In genomic region chr5:8422932-8423928, GRCm38 (mm10) we compare ENCODE assay signal across 8 mouse cellular contexts. TPM values are rescaled to one million over a fixed set of nuclear protein-coding genes. Genes with fewer than 3 reads are reported as not detected.
DNase-seq lines count a peak whose midpoint lies in the region; ATAC-seq and TF ChIP-seq lines count a peak whose summit lies in the region.

No protein-coding gene starts in this region.

- H3K36me3 ChIP-seq in spleen, adult 2 months (ENCODE audit: control insufficient read depth, insufficient read depth, low read length) = no peaks in the 10 kb centered on the region
- peaks cover 16% of the 10 kb centered on the region for H3K36me3 ChIP-seq in heart, embryonic 14.5 days (ENCODE audit: control insufficient read depth, insufficient read depth, low read length)
- H3K36me3 ChIP-seq in limb, embryonic 14.5 days (ENCODE audit: control insufficient read depth, insufficient read depth, low read length) = peaks cover 15% of the 10 kb centered on the region
- H3K36me3 ChIP-seq in neural tube, embryonic 14.5 days (ENCODE audit: control insufficient read depth, insufficient read depth, low read length) = no peaks in the 10 kb centered on the region

- peak overlapping the region; percentile 100 for H3K4me3 ChIP-seq in spleen, adult 2 months (ENCODE audit: extremely low read depth, insufficient read depth, insufficient read length)
- peak overlapping the region; percentile 93 for H3K4me3 ChIP-seq in brown adipose tissue, adult 24 weeks (ENCODE audit: insufficient read depth, low read depth, low read length)
- H3K4me3 ChIP-seq in heart, embryonic 14.5 days (ENCODE audit: control insufficient read depth in 1 of 2, insufficient read depth in 1 of 2, low read depth in 1 of 2, low read length in 2 of 2) = peak overlapping the region; percentile 86 to 89
- H3K4me3 ChIP-seq in limb, embryonic 14.5 days (replicated peaks; ENCODE audit: low read length) = peak overlapping the region; percentile 84
- peak overlapping the region; percentile 85 for H3K4me3 ChIP-seq in neural tube, embryonic 14.5 days (ENCODE audit: low read depth, low read length)

- H3K27ac ChIP-seq in spleen, adult 2 months (ENCODE audit: insufficient read depth, low read length) = peak overlapping the region; percentile 86
- H3K27ac ChIP-seq in brown adipose tissue, adult 24 weeks (replicated peaks; ENCODE audit: low read depth, low read length) = no peak overlapping the region
- H3K27ac ChIP-seq in heart, embryonic 14.5 days (replicated peaks in 1 of 2; ENCODE audit: control insufficient read depth in 1 of 2, insufficient read depth in 1 of 2, low read depth in 2 of 2, low read length in 2 of 2) = peak overlapping the region; percentile 46 to 80
- peak overlapping the region; percentile 67; the same call in 1 of the 2 replicates for H3K27ac ChIP-seq in limb, embryonic 14.5 days (replicated peaks; ENCODE audit: low read depth, low read length)
- peak overlapping the region; percentile 73 for H3K27ac ChIP-seq in neural tube, embryonic 14.5 days (ENCODE audit: low read depth, low read length)

- peak overlapping the region; percentile 94 for H3K9ac ChIP-seq in heart, embryonic 14.5 days (ENCODE audit: low read length)
- peak overlapping the region; percentile 80 for H3K9ac ChIP-seq in limb, embryonic 14.5 days (ENCODE audit: low read depth, low read length, severe bottlenecking)
- peak overlapping the region; percentile 72 for H3K9ac ChIP-seq in neural tube, embryonic 14.5 days (replicated peaks; ENCODE audit: low read depth, low read length)

- 2% methylated on average over 40 of the region's 40 CpGs for WGBS in spleen, adult 2 months
- WGBS in heart, embryonic 14.5 days = 1% methylated on average over 40 of the region's 40 CpGs
- WGBS in limb, embryonic 14.5 days = 1% methylated on average over 40 of the region's 40 CpGs
- WGBS in neural tube, embryonic 14.5 days = under 1% methylated on average over 37 of the region's 40 CpGs

- peaks cover 4% of the 10 kb centered on the region for H3K4me1 ChIP-seq in spleen, adult 2 months (ENCODE audit: control insufficient read depth, insufficient read depth, insufficient read length)
- no peaks in the 10 kb centered on the region for H3K4me1 ChIP-seq in brown adipose tissue, adult 24 weeks (ENCODE audit: control insufficient read depth, insufficient read depth, insufficient read length, low read length)
- H3K4me1 ChIP-seq in heart, embryonic 14.5 days (ENCODE audit: control insufficient read depth in 2 of 2, insufficient read depth in 2 of 2, low read length in 2 of 2) = peaks cover 0 to 17% of the 10 kb centered on the region in 2 experiments; a peak in 2 of 4 replicates
- H3K4me1 ChIP-seq in limb, embryonic 14.5 days (ENCODE audit: control insufficient read depth, insufficient read depth, low read length) = peaks cover 6% of the 10 kb centered on the region; the same call in 1 of the 2 replicates
- H3K4me1 ChIP-seq in neural tube, embryonic 14.5 days (ENCODE audit: control insufficient read depth, insufficient read depth, low read length) = peaks cover 4% of the 10 kb centered on the region; the same call in 1 of the 2 replicates

- no peaks in the 10 kb centered on the region for H3K9me3 ChIP-seq in heart, embryonic 14.5 days (ENCODE audit: control insufficient read depth, low read length)
- H3K9me3 ChIP-seq in limb, embryonic 14.5 days (ENCODE audit: control insufficient read depth, low read length) = no peaks in the 10 kb centered on the region
- no peaks in the 10 kb centered on the region for H3K9me3 ChIP-seq in neural tube, embryonic 14.5 days (ENCODE audit: control insufficient read depth, low read length)

- intact Hi-C loops in left cerebral cortex, postnatal 14 days (cut with DNase I) = no loop called here

- peak overlapping the region; percentile 91 for H3K4me2 ChIP-seq in heart, embryonic 14.5 days (ENCODE audit: low read length)
- H3K4me2 ChIP-seq in limb, embryonic 14.5 days (replicated peaks; ENCODE audit: low read depth, low read length, severe bottlenecking) = peak overlapping the region; percentile 64
- H3K4me2 ChIP-seq in neural tube, embryonic 14.5 days (ENCODE audit: low read depth, low read length) = peak overlapping the region; percentile 80

- ATAC-seq in heart, embryonic 14.5 days (ENCODE audit: insufficient number of reproducible peaks, insufficient read depth, low FRiP score, low read depth) = no peak
- ATAC-seq in limb, embryonic 14.5 days (ENCODE audit: low FRiP score, low read depth) = peak; percentile 63
- 0 out of 2 replicates have a peak, but pooled peaks have one; percentile 9 for ATAC-seq in neural tube, embryonic 14.5 days (ENCODE audit: low read depth)

- H3K27me3 ChIP-seq in spleen, adult 2 months (ENCODE audit: control insufficient read depth, insufficient read depth, low read length) = no peaks in the 10 kb centered on the region
- H3K27me3 ChIP-seq in heart, embryonic 14.5 days (ENCODE audit: control insufficient read depth, insufficient read depth, low read length) = no peaks in the 10 kb centered on the region
- no peaks in the 10 kb centered on the region for H3K27me3 ChIP-seq in limb, embryonic 14.5 days (ENCODE audit: control insufficient read depth, insufficient read depth, low read length)
- H3K27me3 ChIP-seq in neural tube, embryonic 14.5 days (ENCODE audit: control insufficient read depth, insufficient read depth, low read length) = no peaks in the 10 kb centered on the region

- no peak for TF ChIP-seq POLR2A in spleen, adult 2 months (IDR thresholded peaks at IDR 0.05; ENCODE audit: low read depth, low read length)
- no peak for TF ChIP-seq POLR2A in limb, embryonic 14.5 days (IDR thresholded peaks at IDR 0.05; ENCODE audit: borderline replicate concordance, extremely low read depth, insufficient read depth, insufficient read length)

- no peak for TF ChIP-seq CTCF in spleen, adult 2 months (IDR thresholded peaks at IDR 0.05; ENCODE audit: extremely low read depth, insufficient read depth, insufficient read length, insufficient replicate concordance)

- DNase-seq in spleen, adult 2 months (ENCODE audit: low read depth in 1 of 2, low spot score in 2 of 2) = no peak
- no peak for DNase-seq in spleen, adult 12 weeks (ENCODE audit: low spot score)
- peak; percentile 12 for DNase-seq in limb, embryonic 14.5 days (ENCODE audit: low spot score)
- DNase-seq in left cerebral cortex, postnatal 14 days (ENCODE audit: low spot score in 2 of 2) = no peak
- no peak for DNase-seq in layer of hippocampus, adult 8-10 months (ENCODE audit: low spot score in 2 of 2)

RNA-seq across cellular contexts. Expression of gene Slc25a40, which starts 0.6 kb away (rescaled TPM):
- polyA plus RNA-seq in spleen, adult 2 months (2012; rRNA removed) = 0.97 and 1.4 TPM in 2 replicates
- polyA plus RNA-seq in brown adipose tissue, adult 24 weeks (2012; ENCODE audit: insufficient read depth, insufficient read length, missing spikeins) = 4.8 and 5.2 TPM in 2 replicates
- polyA plus RNA-seq in heart, embryonic 14.5 days (2014; fragmentation: Nextera tagmentation; extraction: Ambion mirVana) = 14.1 and 14.5 TPM in 2 replicates
- polyA plus RNA-seq in limb, embryonic 14.5 days (2012; rRNA removed) = 19.3 and 20.2 TPM in 2 replicates
- polyA plus RNA-seq in limb, embryonic 14.5 days (2014; fragmentation: Nextera tagmentation; extraction: Ambion mirVana) = 15.8 and 17.1 TPM in 2 replicates
- 11.1 and 11.4 TPM in 2 replicates for polyA plus RNA-seq in neural tube, embryonic 14.5 days (2014; fragmentation: Nextera tagmentation; extraction: Ambion mirVana)
- 1 to 10 TPM; 8.6 to 8.9 TPM for total RNA-seq in left cerebral cortex, postnatal 14 days (2021)
- total RNA-seq in layer of hippocampus, adult 8-10 months (2022) = 10 to 100 TPM; 10.3 to 13.5 (median 12.2) TPM

RNA-seq across cellular contexts. Expression of gene Dbf4, which starts 0.7 kb away (rescaled TPM):
- polyA plus RNA-seq in spleen, adult 2 months (2012; rRNA removed) = 3.4 and 6.2 TPM in 2 replicates
- 1.3 and 1.4 TPM in 2 replicates for polyA plus RNA-seq in brown adipose tissue, adult 24 weeks (2012; ENCODE audit: insufficient read depth, insufficient read length, missing spikeins)
- polyA plus RNA-seq in heart, embryonic 14.5 days (2014; fragmentation: Nextera tagmentation; extraction: Ambion mirVana) = 26.4 and 29.7 TPM in 2 replicates
- 29.5 and 38.7 TPM in 2 replicates for polyA plus RNA-seq in limb, embryonic 14.5 days (2012; rRNA removed)
- polyA plus RNA-seq in limb, embryonic 14.5 days (2014; fragmentation: Nextera tagmentation; extraction: Ambion mirVana) = 39.1 and 39.4 TPM in 2 replicates
- 9.5 and 13.1 TPM in 2 replicates for polyA plus RNA-seq in neural tube, embryonic 14.5 days (2014; fragmentation: Nextera tagmentation; extraction: Ambion mirVana)
- total RNA-seq in left cerebral cortex, postnatal 14 days (2021) = 1 to 10 TPM; 2.7 to 3.5 TPM
- 1 to 10 TPM; 1.7 to 2.9 (median 2.0) TPM for total RNA-seq in layer of hippocampus, adult 8-10 months (2022)

RNA-seq across cellular contexts. Expression of gene Adam22, which starts 55.3 kb away (rescaled TPM):
- 1.1 and 1.3 TPM in 2 replicates for polyA plus RNA-seq in spleen, adult 2 months (2012; rRNA removed)
- 0.59 and 0.92 TPM in 2 replicates for polyA plus RNA-seq in brown adipose tissue, adult 24 weeks (2012; ENCODE audit: insufficient read depth, insufficient read length, missing spikeins)
- polyA plus RNA-seq in heart, embryonic 14.5 days (2014; fragmentation: Nextera tagmentation; extraction: Ambion mirVana) = 11.5 and 12.7 TPM in 2 replicates
- 8.6 and 9.2 TPM in 2 replicates for polyA plus RNA-seq in limb, embryonic 14.5 days (2012; rRNA removed)
- polyA plus RNA-seq in limb, embryonic 14.5 days (2014; fragmentation: Nextera tagmentation; extraction: Ambion mirVana) = 14.3 and 18.8 TPM in 2 replicates
- 59.9 and 60.1 TPM in 2 replicates for polyA plus RNA-seq in neural tube, embryonic 14.5 days (2014; fragmentation: Nextera tagmentation; extraction: Ambion mirVana)
- 100 to 1,000 TPM; 211 to 220 TPM for total RNA-seq in left cerebral cortex, postnatal 14 days (2021)
- 100 to 1,000 TPM; 156 to 171 (median 164) TPM for total RNA-seq in layer of hippocampus, adult 8-10 months (2022)
